Mouse (Mus musculus) heart, adult 8-10 months (tissue): ENCODE measurements at regions not wholly inside any gene's neighbourhood (a gene's known extent, or its start where the extent isn't known, plus 50 kb on each side); places are given as distances from the start of the nearest gene placed in this dataset.

Source experiments
- DNase-seq: peaks from one replicate; pipeline ENCODE4 v3.0.0; 2022; ENCODE audit warnings: low spot score

DNA sequence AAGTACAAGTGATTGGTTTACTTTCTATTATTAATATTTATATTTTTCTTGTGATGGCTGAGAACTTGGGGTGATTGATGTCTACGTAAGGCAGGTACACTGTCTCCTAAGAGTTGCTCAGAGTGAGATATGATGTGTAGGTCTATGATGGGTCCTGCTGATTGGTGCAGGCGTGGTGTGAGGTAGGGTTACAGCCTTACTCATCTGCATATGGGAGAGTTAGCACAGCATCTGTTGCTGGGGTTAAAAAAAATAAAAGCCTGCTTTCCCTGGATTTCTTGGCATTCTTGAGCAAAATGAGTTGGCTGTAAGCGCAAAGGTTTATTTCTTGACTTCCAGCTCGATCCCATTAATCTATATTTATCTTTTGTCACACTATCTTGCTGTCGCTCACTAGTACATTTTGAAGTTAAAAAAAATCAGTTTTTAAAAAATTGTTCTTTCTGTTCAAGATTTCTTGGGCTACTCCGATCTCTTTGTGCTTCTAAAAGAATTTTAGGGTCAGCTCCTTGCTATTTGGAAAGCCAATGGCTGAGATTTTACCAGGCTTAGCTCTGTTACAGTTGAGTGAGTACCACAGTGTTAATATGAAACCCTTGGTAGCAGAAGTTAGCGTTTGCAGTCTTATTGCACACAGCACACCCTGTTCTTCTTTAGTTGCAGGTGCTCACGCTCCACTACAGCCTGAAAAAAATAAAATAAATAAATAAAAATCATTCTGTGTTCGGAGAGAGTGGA lies 482.0 kb downstream of the Plekhb2 start:
- no peak for DNase-seq

DNA sequence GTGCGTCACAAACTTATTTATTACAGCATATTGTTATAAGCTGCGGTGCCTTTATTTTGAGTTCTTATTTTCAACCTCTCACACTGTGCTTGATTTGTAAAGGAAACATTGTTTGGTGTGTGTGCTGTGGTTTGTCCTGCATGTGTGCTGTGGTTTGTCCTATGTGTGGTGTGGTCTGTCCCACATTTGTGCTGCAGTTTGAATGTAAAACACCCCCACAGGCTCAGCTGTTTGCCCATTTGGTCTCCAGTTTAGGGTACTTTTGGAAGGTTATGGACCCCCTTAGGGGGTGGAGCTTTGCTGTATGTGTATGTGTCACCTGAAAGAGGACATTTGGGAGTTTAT lies 482.5 kb downstream of the Plekhb2 start:
- no peak for DNase-seq

DNA sequence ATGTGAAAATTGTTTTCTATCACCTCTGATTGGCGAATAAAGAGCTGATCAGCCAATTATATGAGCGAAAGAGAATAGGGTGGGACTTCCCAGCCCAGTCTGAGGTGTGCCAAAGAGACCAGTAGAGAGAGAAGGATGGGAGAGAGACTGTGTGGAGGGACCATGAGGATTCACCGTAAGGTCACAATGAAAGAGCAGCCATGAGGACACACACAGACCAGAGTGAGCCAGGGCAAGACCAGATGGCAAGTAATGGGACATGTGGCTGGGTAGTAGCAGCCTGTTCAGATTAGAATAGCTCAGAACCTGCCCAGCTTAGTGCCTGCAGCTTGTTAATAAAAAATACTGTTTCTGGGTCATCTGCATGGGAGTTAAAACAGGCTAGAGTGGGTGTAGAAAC lies 487.9 kb downstream of the Plekhb2 start:
- no peak for DNase-seq

DNA sequence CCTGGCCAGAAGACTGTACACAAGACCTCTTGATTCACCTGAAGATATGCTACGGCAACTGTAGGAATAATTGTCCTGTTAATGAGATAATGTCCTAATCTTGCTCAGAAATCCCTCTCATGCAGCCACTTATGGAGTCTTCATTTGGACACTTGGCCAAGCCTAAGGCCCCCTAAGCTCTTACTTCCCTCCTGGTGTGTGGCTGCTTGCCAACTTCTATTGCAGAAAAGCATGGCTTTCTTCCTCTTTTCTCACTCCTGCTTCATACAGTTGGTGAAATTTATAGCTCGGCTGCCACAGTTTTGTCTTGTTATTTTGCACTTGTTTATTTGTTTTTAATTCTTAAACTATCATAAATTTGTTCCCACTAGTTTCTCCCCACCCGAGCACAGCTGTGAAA lies 488.4 kb downstream of the Plekhb2 start:
- no peak for DNase-seq

DNA sequence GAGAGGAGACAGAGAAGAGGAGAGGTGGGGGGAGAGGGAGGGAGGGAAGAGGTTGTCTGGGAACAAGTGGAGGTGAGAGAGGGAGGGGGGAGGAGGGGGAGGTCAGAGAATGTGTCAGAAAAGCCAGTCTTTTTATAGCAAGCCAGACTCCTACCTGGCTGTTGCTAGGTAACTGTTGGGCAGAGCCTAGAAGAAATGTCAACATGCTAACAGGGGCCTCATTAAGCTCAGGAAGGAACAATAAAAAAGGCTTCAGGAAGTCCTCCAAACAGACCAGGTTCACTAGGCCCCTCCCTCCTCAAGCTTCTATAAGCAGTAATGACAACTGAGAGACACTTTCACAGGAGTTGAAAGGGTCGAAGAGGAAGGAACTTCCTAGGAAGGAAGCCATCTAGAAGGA lies 494.8 kb downstream of the Plekhb2 start:
- DNase-seq: no peak

DNA sequence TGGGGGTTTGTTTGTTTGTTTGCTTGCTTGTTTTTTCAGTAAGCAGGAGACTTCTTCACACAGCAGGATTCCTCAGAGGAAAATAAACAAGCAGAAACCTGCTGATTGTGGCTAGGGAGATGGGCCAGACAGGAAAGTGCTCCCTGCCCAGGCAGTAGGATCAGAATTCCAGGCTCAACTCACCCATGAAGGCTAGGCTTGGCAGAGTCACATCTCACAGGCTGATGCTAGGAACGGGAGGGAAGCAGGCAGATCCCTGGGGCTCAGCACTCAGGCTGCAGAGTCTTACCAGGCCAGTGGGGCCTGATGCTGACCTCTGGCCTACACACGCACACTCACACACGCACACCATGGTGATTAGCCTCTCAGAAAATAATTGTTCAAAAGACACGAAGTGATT lies 498.5 kb downstream of the Plekhb2 start:
- no peak for DNase-seq

DNA sequence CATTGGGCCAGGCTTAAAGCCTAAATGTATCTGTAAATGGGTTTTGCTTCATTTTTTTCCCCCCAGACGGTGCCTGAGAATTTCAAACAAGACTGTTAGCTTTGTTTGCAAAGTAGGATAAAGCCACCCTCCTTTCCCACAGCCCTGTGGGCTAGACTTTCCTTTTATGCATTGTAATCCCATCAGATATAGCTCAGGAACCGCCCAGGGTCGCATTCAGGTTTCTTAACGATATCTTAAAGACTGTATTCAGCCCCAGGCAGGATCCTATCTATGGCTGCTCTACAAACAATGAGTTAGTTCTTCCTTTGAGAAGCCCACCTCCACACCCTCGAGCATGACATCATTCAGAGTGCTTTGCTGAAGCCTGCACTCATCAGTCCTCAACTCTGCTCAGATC lies 509.2 kb downstream of the Plekhb2 start:
- no peak for DNase-seq

DNA sequence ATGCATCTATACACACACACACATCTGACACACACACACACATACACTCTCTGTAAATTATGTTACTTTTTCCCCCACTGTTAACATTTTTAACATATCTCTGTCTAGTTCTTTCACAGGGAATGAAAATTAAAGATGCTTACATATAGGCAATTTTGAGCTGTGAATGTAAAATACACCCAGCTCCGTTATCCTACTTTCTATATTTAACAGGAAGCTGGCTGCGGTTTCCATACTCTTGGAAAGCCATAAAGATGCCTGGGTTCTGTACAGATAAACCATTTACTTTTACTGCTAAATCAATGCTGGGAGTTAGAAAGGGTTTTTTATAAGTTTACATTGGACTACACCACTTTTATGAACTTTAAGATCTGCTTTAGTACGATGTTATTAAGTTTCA lies 511.7 kb downstream of the Plekhb2 start:
- DNase-seq: no peak

DNA sequence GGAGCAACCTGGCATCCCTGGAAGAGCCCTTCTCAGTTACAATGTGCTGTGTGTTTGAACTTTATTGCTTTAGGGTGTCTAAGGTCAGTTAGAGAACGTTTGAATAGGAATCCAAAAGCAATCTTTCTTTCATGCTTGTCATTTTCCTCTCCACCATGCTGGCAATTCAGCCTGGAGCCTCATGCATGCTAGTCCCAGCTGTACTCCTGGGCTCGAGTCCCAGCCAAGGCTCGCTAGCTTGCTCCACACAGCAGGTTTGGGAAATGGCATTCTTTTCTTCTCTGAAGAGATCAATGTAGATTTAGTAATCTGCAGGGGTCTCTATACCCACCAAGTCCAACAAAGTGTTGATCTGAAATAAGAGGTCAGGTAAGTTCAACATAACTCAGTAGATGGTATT lies 513.1 kb downstream of the Plekhb2 start:
- peak; percentile 4 for DNase-seq

DNA sequence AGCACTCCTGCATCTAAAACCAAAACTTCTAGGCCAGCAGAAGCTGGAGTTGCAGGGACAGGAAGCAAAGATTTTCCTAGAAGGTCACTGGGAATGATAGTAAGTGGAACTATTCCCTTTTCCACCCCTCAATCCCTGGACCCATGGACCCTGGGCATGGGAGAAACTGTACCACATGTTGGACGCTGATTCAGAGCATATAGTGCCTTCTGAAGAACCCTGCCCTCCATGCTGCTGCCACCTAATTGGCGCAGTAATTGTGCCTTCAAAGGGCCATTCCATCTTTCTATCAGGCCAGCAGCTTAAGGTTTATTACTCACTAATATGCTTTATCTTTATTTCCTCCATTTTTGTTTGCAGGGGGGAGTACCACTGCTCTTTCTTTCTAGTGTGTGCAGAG lies 516.8 kb downstream of the Plekhb2 start:
- DNase-seq: no peak

DNA sequence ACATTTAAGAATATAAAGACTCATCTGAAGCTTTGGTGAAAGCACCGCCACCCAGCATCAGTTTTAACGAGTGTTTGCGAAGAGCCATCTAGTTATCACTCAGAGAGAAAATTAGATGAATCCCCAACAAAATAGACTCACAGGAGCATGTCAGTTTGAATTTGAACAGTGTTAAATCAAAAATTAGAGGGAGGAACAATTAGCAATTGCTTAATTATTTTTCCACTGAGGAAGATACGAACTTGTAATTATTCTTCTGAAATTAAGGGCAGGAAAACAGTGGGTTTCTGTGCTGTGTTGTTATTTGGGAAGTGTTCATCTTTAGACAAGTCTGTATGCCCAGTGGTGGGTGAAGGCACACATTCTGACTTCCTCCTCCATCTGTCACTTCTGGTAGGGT lies 523.0 kb downstream of the Plekhb2 start:
- DNase-seq: no peak

DNA sequence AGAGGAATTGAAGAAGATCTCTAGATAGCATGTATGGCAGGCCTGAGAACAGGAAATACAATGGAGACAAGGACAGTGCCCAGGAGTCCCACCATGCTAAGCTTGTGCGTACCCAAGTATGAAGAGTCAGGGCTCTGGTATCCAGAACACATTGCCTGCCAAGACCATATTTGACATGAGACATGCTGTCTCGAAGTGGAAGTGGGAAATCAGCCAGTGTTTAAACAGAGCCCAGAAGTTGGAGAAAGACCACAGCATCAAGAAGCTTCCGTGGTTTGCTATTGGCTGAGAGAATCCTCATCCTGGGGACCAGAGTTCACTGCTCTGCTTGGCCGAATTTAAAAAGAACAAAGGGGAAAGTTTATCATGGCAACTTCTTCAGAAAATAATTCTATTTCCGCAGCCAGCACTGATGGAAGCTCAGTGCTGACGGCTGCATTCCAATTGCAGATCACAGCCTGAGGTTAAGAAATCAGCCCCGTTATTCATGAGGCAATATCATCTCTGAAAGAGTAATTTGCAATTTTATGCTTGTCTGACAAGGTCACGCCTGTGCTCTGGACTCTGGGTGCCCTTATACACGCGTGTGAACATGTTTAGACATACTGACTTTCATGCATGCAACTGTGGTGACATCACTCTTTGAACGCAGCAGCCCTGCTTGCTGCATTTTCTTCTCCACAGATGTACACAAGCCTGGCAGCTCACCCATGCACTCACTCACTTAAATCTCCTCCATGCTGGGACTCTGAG lies 531.0 kb downstream of the Plekhb2 start:
- DNase-seq: peak; percentile 24

DNA sequence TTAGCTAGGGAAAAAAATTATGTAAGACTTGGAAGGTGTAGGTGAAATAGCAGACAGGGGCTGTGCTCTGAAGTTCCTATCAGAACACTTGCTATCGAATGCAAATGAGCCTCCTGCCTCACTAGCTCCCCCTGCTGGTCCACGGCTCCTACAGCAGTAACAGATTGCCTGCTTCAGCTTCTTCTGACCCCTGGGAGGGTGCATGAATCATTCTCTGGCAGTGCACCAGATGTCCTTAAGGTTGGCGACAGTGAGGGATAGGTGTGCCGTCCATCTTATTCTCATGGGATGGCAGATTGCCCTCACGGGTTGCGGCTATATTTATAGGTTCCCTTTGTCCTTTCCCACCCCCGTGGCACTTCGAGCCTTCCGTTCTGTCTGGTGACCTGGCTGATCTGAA lies 535.7 kb downstream of the Plekhb2 start:
- peak; percentile 70 for DNase-seq

DNA sequence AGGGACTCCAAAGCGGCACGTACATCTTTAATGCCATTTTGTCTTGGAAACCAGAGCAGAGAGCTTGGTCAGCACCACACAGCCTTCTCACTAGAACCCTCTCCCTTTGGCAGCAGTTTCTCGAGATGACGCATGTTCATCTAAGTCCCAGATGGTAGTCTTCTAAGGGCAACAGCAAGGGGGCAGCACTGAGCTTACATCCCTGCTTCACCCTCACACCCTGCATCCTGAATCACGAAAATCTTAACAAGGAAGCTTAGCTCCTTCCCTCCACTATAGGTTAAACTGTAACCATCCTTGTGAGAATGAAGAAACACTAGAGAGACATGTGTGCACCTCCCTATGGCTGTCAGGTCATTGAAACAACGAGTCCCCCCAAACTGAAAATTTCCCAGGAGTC lies 538.4 kb downstream of the Plekhb2 start:
- DNase-seq: no peak

DNA sequence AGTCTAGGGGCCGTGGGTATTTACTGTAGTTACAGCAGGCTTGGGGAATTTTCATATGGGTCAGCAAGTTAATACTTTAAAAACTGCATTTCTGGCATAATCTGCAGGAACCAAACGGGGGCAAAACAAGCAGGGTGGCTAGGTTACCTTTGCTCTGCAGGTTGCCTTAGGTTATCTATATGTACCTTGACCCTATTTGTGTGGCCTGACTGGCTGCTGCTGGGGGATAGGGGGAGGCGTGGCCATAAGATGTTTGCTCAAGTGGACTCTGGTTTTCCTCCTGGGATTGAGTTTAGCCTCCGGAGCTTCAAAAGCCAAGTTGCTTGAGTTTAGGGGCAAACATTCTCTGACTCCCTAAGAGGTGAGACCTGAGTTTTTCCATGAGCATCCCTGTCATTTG lies 540.6 kb downstream of the Plekhb2 start:
- no peak for DNase-seq

DNA sequence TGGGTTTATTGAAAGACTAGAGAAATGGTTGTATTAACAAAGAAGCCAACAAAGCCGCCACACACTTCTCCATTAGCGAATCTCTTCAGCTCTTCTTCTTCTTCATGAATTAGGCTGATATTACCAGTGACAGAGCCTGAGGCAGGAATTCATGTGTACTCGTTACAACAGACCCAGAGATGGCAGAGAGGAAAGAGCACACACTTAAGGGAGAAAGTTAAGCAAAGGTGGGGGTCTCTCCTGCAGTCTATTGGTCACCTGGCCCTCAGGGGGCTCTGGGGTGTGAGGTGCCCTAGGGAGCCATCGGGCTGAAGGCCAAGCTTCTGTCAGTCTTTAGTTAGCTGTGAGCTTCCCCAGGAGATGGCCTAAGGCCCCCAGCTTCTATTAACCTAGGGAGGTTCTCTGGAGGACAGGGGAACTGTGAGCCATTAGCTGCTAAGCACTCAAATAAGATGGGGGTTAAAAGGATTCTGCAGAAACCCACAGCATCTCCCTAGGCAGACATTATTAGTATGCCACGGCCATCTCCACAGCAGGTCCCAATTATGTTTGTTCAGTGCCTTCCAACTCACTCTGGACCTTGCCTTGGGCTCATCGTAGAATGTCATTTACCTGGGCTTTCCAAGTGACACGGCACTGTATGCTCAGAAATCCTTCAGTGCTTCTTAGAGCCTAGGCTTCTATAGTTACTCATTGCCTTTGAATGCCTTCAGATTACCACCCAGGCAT lies 541.2 kb downstream of the Plekhb2 start:
- no peak for DNase-seq

DNA sequence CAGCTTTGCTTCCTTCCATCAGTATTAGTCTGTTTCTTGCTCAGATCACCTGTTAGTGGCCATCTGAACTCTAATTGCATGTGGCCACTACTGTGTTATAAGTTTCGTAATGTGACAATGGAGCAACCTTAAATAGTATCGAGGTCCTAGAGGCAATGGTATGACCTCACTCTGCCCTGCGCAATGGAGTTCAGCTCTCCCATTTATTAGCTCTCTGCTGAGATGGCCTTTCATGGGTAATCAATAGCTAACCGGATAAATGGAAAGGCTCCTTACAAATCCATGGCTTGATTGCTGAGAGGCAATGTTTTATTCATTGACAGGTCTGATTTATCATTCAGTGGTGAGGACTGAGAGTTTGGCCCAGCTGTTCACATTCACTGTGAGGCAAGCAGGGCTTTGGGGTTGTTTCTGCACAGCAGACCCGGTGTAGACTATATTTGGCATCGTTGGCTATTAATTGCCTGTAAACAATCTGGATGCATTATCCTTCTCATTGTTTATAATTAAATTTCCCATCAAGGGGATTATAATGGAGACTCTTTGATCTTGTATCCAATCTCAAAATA lies 543.9 kb downstream of the Plekhb2 start:
- DNase-seq: no peak

DNA sequence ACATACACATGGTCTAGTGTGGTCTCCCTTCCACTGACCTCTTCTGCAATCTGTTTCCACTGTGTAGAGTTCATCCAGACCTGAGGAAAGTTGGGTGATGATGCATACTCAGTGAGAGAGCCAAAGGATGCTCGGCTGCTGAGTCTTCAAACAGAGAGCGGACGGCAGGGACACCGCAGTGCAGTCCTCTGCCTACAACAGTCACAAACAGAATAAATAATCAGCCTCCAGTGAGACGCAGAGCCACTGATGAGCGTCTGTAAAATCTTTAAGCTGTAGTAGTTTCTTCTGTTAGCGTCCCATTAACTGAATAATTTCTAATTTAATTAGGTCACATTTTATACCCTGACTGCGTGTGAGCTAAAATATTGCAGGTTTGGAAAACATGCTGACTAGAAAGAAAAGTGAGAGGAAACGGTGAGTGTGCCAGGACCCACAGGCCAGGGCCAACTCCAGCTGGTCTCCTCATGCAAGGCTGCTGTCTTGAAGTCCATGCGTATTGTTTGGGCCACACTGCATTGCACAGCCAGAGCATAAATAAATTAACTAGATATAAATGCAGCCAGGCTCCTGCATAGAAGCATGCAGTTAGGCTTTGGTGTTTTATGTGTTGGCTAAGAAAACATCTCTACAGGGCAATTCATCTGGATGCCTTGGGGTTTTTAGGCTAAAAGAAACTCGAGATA lies 551.0 kb downstream of the Plekhb2 start:
- no peak for DNase-seq

DNA sequence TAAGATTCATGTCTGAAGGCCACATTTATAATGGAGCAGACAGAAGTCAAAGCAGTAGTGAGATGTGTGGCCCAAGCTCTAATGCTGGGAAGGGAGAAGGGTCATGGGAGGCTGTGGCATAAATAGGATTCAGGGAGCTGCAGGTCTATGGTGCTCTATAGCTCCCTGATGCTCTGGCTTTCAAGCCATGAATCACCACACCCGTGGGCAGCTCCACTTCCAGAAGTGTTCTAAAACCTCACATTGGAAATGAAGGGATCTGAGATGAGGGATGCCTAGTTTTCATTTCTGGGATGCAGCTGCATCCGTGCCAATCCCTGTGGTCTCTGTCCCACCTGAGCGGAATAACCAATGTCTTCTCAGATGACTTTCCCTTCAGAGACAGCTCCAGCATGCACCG lies 553.2 kb downstream of the Plekhb2 start:
- no peak for DNase-seq

DNA sequence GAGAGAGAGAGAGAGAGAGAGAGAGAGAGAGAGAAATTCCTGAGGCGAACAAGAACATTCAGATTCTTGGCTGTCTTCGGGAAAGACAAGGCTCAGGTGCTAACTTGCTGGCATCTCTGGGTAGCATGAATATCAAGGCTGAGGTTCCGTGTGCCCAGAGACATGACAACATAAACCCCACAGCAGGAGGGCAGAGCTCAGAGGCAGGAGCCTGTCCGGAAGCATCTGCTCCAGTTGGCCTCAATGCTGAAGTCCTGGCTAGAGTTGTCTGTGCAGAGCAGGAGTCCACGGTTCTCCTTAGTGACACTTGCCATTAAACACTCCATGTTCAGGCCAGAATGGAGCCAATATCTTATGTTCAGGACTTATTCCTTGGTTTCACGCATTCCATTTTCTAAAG lies 555.6 kb downstream of the Plekhb2 start:
- no peak for DNase-seq

DNA sequence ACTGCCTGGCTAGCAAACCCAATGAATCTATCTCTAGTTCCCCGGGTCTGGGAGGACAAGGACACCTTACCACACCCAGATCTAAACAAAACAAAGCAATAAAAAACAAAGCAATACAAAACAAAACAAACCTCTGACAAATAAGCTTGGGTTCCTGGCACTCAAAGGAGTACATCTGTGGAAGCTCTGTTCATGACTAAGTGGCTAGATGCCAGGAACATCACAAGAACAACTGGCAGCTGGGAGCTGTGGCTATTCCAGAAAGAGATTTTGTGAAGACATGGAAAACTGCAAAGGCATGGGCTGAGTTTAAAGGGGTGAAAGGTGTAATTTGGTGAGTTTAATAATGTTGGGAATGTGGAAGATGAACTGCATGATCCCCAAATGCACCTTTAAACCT lies 565.9 kb downstream of the Plekhb2 start:
- DNase-seq: peak; percentile 36
